Mouse (Mus musculus): ENCODE results near the gene Dock9.
A peak's percentile ranks its signal among the peaks of the same experiment; 100 is the strongest.
"Not testable (repeated sequence)": the region's sequence is repeated elsewhere in the genome, so short reads cannot be mapped to it uniquely, and the experiment has no call there.

Dock9 gene

DNA sequence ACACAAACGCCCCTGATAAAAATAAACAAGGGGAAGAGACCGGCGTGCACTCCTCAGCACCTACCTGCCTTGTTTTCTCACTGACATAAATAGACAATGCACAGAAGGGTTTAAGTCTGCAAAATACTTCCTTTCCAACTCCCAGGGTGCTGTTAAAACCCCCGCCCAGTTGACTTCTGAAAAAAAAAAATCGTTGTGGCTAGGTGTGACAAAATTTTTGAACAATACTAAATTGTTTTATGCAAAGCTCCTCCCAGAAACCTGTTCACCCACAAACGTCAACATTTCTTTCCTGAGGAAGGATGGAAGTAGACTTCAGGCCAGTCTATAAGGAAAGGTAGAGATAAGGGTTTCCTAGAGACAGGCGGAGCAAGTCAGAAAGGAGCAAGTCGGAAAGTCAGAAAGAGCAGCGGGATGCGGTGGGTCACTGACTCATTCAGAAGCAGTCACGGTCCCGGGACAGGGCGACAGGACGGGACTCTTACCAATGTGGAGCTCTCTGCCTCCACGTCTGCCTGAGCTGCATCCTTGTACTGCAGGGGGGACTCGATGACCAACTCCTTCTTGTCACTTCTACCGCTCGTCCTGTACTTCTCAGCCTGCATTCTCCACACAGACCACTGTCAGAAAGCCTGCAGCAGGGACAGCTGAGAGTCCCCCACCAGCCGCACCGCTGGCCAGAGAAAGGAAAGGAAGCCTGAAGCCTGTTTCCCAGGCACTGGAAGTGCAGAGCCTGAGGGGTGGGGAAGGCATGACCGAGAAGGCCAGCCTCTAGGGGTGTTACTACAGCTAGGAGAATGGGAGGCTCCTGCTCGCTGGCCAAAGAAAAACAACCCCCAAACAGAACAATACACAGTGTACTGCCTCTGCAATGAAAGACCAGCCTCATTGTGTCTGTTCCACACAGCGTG lies 99.7 kb downstream of the Dock9 start:
- DNase-seq = peak; percentile 83

DNA sequence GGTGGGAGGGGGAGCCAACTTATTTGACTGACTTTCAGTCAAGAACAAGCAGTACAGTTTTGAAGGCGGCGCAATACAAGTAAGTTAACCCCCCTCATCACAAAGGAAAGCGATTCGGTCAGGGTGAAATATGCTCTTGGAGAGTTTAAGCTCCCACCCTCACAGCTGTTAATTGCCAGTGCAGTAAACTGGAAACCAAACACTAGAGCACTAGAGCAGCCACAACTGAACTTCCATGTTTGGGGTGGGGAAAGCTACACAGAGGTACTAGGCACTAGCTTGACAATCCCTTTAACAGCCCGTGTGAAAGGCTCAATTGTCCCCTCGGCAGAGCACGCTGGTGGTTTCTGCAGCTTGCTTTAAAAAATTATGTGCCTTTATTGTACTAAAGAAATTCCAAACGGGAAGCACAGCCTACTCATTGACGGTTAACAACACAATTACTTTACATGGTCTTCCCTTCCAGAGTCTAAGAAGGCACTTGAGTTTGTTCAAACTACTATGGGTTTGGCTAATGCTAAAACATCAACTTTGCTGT lies 100.4 kb downstream of the Dock9 start:
- no peak for DNase-seq

- DNase-seq = no peak
These were observed 101.1 kb downstream of the Dock9 start for GRCm38 (mm10) chr14:121696429-121697118.

GRCm38 (mm10) chr14:121694706-121695105 lies 102.9 kb downstream of the Dock9 start:
- DNase-seq = no peak

- no peak for DNase-seq
These were observed 103.5 kb downstream of the Dock9 start for GRCm38 (mm10) chr14:121693991-121694594.

GRCm38 (mm10) chr14:121689649-121690048 lies 108.0 kb downstream of the Dock9 start:
- DNase-seq = not testable (repeated sequence)

GRCm38 (mm10) chr14:121688175-121688574 lies 109.5 kb downstream of the Dock9 start:
- DNase-seq = no peak

- no peak for DNase-seq
These were observed 110.4 kb downstream of the Dock9 start for GRCm38 (mm10) chr14:121687274-121687673.

DNA sequence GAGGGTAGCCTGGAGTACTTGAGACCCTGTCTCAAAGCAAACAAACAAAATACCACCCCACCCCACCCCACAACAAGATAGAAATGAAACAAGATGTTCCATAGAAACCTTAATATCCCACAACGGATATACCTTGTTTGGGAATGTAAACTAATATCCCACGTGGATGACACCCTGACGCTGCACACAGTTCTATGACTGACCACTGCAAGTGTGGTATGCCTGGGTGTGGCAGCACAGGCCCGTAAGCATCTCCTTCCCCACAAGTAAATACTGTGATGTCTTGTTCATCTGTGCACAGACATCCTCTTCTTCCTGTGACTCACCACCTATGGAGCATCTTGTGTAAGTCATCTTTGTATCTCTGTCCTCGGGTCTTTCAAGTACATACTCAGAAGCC lies 118.7 kb downstream of the Dock9 start:
- no peak for DNase-seq

GRCm38 (mm10) chr14:121678445-121678844 lies 119.2 kb downstream of the Dock9 start:
- DNase-seq = peak; percentile 41

- no peak for DNase-seq
These were observed 120.9 kb downstream of the Dock9 start for GRCm38 (mm10) chr14:121676596-121677330.

GRCm38 (mm10) chr14:121676121-121676591 lies 121.5 kb downstream of the Dock9 start:
- peak; percentile 58 for DNase-seq

GRCm38 (mm10) chr14:121675579-121675978 lies 122.1 kb downstream of the Dock9 start:
- DNase-seq = peak; percentile 66

GRCm38 (mm10) chr14:121675146-121675545 lies 122.5 kb downstream of the Dock9 start:
- no peak for DNase-seq

DNA sequence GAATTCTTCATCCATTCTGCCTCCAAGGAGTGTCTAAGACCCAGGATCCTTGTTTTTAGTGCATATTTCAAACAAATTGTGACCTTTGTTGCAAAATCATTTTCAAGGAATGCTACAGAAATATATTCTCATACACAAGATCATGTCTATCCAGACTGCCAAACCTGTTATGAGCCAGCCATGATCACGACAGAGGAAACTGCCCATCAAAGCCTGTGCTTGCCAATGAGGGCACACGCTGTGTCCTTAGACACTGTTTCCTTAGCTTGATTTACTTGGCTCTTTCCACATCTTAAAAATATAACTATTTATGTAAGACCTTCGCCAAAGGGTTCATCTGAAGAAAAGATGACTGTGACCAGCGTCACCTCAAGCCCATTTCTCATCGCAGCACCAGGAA lies 127.6 kb downstream of the Dock9 start:
- DNase-seq = no peak

DNA sequence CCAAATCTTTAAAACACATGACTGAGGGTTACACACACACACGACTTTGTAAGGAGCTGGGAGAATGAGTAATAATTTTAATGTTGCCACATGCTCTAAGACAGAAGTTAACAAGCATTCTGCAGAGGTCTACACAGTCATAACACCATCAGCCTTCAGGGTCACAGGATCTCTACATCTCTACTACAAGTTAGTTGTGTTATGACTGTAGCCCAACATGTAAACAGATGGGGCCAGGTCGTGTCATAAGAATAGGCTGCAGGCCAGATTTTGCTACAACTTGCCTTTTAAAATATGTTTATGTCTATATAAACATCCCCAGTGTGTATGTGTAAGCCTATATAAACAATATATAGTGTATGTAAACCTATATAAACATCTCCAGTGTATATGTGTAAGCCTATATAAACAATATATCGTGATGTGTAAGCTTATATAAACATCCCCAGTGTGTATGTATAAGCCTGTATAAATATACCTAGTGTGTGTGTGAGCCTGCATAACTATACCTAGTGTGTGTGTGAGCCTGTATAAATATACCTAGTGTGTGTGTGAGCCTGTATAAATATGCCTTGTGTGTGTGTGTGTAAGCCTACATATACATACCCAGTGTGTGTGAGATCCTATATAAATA lies 130.9 kb downstream of the Dock9 start:
- DNase-seq = no peak

DNA sequence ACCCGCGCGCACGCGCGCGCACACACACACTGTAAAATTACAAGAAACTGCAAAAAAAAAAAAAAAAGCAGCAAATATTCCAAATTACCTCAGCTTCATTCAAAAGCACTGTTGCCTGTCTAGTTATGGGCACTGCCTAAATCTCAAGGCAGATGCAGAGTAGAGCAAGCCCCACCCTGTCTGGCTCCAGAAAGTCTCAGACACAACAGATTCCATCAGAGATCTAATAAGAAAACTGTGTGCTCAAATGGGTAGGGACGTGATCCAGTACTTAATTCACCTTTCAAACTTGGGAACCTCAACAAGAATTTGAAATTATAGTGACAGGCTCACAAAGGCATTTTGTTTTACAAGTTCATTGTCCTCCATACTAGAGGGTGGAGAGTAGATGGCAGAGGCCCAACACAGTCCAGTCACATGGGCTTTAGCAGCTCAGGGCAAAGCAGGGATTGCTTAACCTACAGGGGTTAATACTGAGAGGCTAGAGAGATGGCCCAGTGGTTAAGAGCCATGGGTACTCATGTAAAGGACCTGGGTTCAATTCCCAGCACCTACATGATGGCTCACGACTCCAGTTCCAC lies 131.9 kb downstream of the Dock9 start:
- DNase-seq = no peak

- DNase-seq = no peak
These were observed 133.7 kb downstream of the Dock9 start for GRCm38 (mm10) chr14:121663913-121664312.

- DNase-seq = peak; percentile 57
These were observed 136.7 kb downstream of the Dock9 start for GRCm38 (mm10) chr14:121660918-121661317.

DNA sequence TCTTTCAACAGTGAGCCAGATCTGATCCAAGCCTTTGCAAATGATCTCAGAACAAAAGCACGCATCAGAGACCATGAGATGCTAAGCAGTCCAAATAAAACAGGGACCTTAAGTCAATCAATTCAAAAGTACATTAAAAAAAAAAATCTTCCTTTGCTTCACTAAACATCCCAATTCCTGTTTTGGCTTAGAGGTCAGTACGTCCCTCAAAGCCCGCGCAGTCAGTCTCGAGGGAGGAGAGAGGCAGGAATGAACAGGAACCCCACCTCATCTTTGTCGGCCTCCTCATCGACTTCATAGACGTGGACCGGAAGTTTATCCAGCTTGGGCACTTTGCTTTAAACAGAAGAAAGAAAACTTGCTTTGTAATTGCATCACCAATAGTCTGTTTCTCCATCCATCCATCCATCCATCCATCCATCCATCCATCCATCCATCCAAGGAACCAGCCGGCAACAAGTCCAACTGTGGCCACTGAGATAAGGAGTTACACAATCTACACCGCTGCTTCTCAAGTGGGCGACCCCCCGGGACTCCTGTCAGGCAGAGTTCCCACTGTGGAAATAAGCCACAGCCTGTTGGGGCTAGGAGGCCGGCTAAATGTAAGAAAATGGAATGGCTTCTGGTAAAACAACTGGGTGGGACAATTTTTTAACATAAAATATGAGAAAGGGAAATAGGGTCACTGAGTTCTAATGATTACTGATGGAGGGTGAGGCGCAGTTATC lies 137.3 kb downstream of the Dock9 start:
- DNase-seq = peak; percentile 69

All from lung, postnatal 10 days (tissue).